Mouse (Mus musculus) right cerebral cortex, adult 2 months (tissue): ENCODE measurements around the gene Hoxb3.

Source experiments
- DNase-seq, 2 experiments: peaks; one replicate each; pipeline ENCODE4 v3.0.0; 2021 to 2022; ENCODE audit warnings: low spot score in 2 of 2

The Hoxb3 gene

DNA sequence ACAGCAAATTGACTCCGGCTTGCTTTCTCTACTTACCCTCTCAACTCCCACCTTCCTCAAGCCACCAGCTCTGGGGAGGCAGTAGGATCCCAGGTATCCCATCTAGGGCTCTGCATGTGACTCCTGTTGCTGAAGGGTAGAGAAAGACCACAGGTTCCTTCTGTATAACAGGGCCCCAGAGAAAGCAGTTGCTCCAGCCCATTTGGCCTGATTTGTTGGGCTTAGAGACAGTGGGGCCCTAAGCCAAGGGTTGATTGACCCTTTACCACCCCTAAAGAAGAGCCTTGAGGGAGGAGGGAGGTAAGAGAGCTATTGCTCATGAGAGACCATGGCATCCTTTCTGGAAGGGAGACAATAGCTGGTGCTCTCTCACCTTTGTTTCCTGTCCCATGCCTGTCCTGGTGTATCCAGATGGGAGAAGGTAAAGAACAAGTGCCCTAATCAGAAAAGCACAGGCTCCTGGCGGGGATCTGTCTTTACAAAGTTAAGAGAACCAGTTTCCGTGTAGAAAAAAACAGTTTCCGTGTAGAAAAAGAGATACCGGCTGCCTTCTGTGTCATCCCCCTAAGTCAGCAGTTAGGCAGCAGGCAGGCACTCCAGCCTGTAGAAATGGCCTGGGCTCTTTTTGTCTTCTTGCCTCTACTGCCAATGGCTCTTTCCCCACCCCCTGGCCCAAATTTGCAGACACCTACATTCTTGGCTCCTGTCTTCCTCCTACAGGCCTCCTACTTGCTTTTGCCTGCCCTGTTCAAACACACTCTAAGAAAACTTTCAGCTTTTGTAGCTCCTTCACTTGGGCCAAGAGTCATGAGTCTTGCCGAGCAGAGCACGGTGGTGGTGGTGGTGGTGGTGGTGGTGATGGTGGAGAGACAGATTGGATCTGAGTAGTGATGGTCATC, 16.1 kb downstream of the Hoxb3 start:
- no peak for DNase-seq

DNA sequence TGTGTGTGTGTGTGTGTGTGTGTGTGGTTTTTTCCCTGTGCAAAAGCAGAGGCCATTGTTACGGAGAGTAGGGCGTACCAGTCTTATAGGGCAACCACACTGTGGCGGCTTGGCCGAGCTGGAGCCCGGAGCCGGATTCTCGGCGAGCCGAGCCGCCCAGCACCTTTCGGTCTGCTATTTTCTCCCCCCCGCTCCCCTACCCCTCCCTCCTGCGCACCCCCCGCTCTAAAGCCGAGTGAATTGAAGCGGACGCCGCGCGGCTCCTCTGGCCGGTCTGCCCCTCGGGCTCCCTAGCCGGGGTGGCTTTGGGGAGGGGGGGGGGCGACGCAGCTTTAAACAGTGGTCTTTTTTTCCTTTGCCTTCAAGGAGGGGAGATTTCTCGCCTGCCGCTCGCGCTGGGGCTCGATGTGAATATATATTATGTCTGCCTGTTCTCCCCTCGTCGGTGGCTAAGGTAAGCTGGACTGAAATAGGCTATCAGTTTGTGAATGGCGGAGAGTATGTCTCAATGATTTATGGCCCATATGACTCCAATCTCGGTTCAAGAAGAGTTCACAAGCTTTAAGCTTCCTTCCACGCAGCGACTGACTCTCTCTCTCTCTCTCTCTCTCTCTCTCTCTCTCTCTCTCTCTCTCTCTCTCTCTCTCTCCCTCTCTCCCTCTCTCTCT, 17.7 kb downstream of the Hoxb3 start:
- DNase-seq: no peak

GRCm38 (mm10) chr11:96341701-96342575, 18.8 kb downstream of the Hoxb3 start:
- no peak for DNase-seq

GRCm38 (mm10) chr11:96342576-96342930, 19.4 kb downstream of the Hoxb3 start:
- no peak for DNase-seq

GRCm38 (mm10) chr11:96343206-96343745, 20.1 kb downstream of the Hoxb3 start:
- no peak for DNase-seq

- no peak for DNase-seq
These were observed 21.1 kb downstream of the Hoxb3 start for GRCm38 (mm10) chr11:96344061-96344877.

- DNase-seq: no peak
These were observed 21.7 kb downstream of the Hoxb3 start for GRCm38 (mm10) chr11:96344878-96345159.

- DNase-seq: no peak
These were observed 22.2 kb downstream of the Hoxb3 start for GRCm38 (mm10) chr11:96345220-96345892.

- DNase-seq: no peak
These were observed 23.0 kb downstream of the Hoxb3 start for GRCm38 (mm10) chr11:96345893-96346806.

- no peak for DNase-seq
These were observed 23.9 kb downstream of the Hoxb3 start for GRCm38 (mm10) chr11:96346916-96347520.

GRCm38 (mm10) chr11:96347717-96348116, 24.6 kb downstream of the Hoxb3 start:
- no peak for DNase-seq

GRCm38 (mm10) chr11:96348141-96348928, 25.2 kb downstream of the Hoxb3 start:
- no peak for DNase-seq

GRCm38 (mm10) chr11:96348988-96349387, 25.9 kb downstream of the Hoxb3 start:
- no peak for DNase-seq

DNA sequence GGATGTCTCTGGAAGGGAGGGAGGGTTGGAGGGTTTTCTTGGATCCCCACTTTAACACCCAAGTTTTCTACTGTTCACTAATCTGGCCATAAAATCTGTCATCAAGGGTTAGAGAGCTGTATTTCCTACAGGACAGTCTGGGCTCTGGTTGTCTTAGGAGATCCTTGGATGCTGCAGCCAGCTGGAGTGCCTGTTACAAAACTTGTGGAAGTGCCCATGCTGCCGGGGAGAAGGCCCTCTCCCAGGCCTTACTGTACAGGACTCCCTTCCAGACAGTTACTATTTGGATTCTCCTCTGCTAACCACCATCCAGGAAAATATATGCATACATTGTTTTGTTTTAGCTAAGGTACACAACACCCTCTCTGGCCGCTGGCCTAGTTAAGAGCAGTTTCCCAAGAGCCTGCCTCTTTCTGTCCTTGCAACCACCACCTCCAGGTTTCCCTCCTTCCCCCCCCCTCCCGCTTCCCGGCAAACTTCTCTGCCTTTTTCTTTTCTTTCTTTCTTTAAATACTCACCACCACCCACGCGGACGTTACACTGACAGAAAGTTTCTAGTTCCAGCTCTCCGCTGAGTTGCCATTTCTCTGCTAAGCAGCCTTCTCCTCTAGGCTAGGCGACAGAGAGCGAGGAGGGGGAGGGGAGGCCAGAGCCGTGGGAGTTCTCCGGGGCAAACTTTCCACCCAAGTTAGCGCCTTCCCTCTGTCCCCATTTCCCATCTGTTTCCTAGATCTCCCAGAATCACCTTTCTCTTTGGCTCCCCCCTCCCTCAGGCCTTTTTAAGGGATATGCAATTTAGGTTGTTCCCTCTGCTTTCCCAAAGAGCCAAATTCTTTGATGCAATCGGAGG, 26.6 kb downstream of the Hoxb3 start:
- no peak for DNase-seq

GRCm38 (mm10) chr11:96350341-96350624, 27.2 kb downstream of the Hoxb3 start, which contains the start of gene Hoxb2:
Gene Hoxb2, plus strand, starts transcription at chr11:96350525.
- no peak for DNase-seq

GRCm38 (mm10) chr11:96350791-96351190, 27.7 kb downstream of the Hoxb3 start:
- DNase-seq: no peak

GRCm38 (mm10) chr11:96351312-96351711, 28.2 kb downstream of the Hoxb3 start:
- DNase-seq: no peak

GRCm38 (mm10) chr11:96351831-96352230, 28.7 kb downstream of the Hoxb3 start:
- no peak for DNase-seq
